Mouse (Mus musculus): ENCODE results near the gene Cngb1. TPM values are rescaled to one million over a fixed set of nuclear protein-coding genes. Genes with fewer than 3 reads are reported as not detected.
A peak's percentile ranks its signal among the peaks of the same experiment; 100 is the strongest.
"Not testable (repeated sequence)": the region's sequence is repeated elsewhere in the genome, so short reads cannot be mapped to it uniquely, and the experiment has no call there.

Cngb1 gene
- polyA plus RNA-seq, 1 experiment from 2014 or later: 0.47 TPM

- WGBS: 85% methylated on average over 26 of the region's 26 CpGs
- Histone ChIP-seq H3K9me3 (no peaks in the 10 kb centered on the region), H3K4me3 (no peak overlapping the region), H3K36me3 (no peaks in the 10 kb centered on the region), H3K9ac (no peak overlapping the region), H3K4me1 (peaks cover 14% of the 10 kb centered on the region), H3K4me2 (no peak overlapping the region), H3K27me3 (no peaks in the 10 kb centered on the region), H3K27ac (no peak overlapping the region)
- ATAC-seq (ENCODE audit: insufficient number of reproducible peaks, low FRiP score, low TSS enrichment, low read depth): no peak
These were observed 64.1 kb downstream of the Cngb1 start for GRCm38 (mm10) chr8:95242099-95242825.

- Histone ChIP-seq H3K27me3 (no peaks in the 10 kb centered on the region), H3K27ac (no peak overlapping the region), H3K9me3 (no peaks in the 10 kb centered on the region), H3K9ac (no peak overlapping the region), H3K36me3 (no peaks in the 10 kb centered on the region), H3K4me1 (no peaks in the 10 kb centered on the region), H3K4me3 (no peak overlapping the region), H3K4me2 (no peak overlapping the region)
- ATAC-seq (ENCODE audit: insufficient number of reproducible peaks, low FRiP score, low TSS enrichment, low read depth): no peak
- 7% methylated on average over 3 of the region's 3 CpGs for WGBS
These were observed 70.7 kb downstream of the Cngb1 start for GRCm38 (mm10) chr8:95235683-95236082.

- 89% methylated on average over 9 of the region's 9 CpGs for WGBS
- not testable (repeated sequence) for H3K9ac ChIP-seq; H3K4me2 ChIP-seq; H3K27ac ChIP-seq; H3K9me3 ChIP-seq; H3K4me3 ChIP-seq; H3K27me3 ChIP-seq; ATAC-seq (ENCODE audit: insufficient number of reproducible peaks, low FRiP score, low TSS enrichment, low read depth); H3K36me3 ChIP-seq
- peaks cover 11% of the 10 kb centered on the region for H3K4me1 ChIP-seq
These were observed 76.3 kb downstream of the Cngb1 start for GRCm38 (mm10) chr8:95230086-95230485.

- H3K27ac ChIP-seq: peak overlapping the region; percentile 62
- ATAC-seq (ENCODE audit: insufficient number of reproducible peaks, low FRiP score, low TSS enrichment, low read depth): peak; percentile 52; the same call in 1 of the 2 replicates
- WGBS: 14% methylated on average over 2 of the region's 2 CpGs
These were observed 79.3 kb downstream of the Cngb1 start for GRCm38 (mm10) chr8:95227151-95227468.

GRCm38 (mm10) chr8:95226251-95227150 lies 79.9 kb downstream of the Cngb1 start:
- no peak overlapping the region for H3K9ac ChIP-seq
- H3K4me1 ChIP-seq: peaks cover 11% of the 10 kb centered on the region
- peak overlapping the region; percentile 68 for H3K27ac ChIP-seq
- 21% methylated on average over 7 of the region's 7 CpGs for WGBS
- H3K36me3 ChIP-seq: no peaks in the 10 kb centered on the region
- no peaks in the 10 kb centered on the region for H3K9me3 ChIP-seq
- no peak overlapping the region for H3K4me3 ChIP-seq
- no peaks in the 10 kb centered on the region for H3K27me3 ChIP-seq
- H3K4me2 ChIP-seq: no peak overlapping the region
- ATAC-seq (ENCODE audit: insufficient number of reproducible peaks, low FRiP score, low TSS enrichment, low read depth): peak; percentile 30; the same call in 1 of the 2 replicates

More at GRCm38 (mm10) chr8:95227151-95227468, 79.3 kb downstream of the Cngb1 start:
- Histone ChIP-seq H3K9me3 (no peaks in the 10 kb centered on the region), H3K9ac (no peak overlapping the region), H3K4me2 (no peak overlapping the region), H3K4me1 (peaks cover 11% of the 10 kb centered on the region), H3K36me3 (no peaks in the 10 kb centered on the region), H3K4me3 (no peak overlapping the region), H3K27me3 (no peaks in the 10 kb centered on the region)

GRCm38 (mm10) chr8:95223969-95224368 lies 82.4 kb downstream of the Cngb1 start:
- Histone ChIP-seq H3K4me2 (no peak overlapping the region), H3K27ac (no peak overlapping the region), H3K4me3 (no peak overlapping the region), H3K36me3 (no peaks in the 10 kb centered on the region), H3K9me3 (no peaks in the 10 kb centered on the region), H3K27me3 (no peaks in the 10 kb centered on the region), H3K9ac (no peak overlapping the region), H3K4me1 (peaks cover 11% of the 10 kb centered on the region)
- WGBS: 88% methylated on average over 5 of the region's 5 CpGs
- no peak for ATAC-seq (ENCODE audit: insufficient number of reproducible peaks, low FRiP score, low TSS enrichment, low read depth)

- Histone ChIP-seq H3K27me3 (no peaks in the 10 kb centered on the region), H3K4me2 (no peak overlapping the region), H3K9ac (no peak overlapping the region), H3K4me3 (no peak overlapping the region), H3K27ac (no peak overlapping the region), H3K4me1 (peaks cover 1% of the 10 kb centered on the region; the same call in 1 of the 2 replicates), H3K9me3 (no peaks in the 10 kb centered on the region), H3K36me3 (no peaks in the 10 kb centered on the region)
- 30% methylated on average over 2 of the region's 2 CpGs for WGBS
- no peak for ATAC-seq (ENCODE audit: insufficient number of reproducible peaks, low FRiP score, low TSS enrichment, low read depth)
These were observed 85.3 kb downstream of the Cngb1 start for GRCm38 (mm10) chr8:95221045-95221444.

- Histone ChIP-seq H3K4me1 (no peaks in the 10 kb centered on the region), H3K27me3 (no peaks in the 10 kb centered on the region), H3K9ac (no peak overlapping the region), H3K4me3 (no peak overlapping the region), H3K36me3 (no peaks in the 10 kb centered on the region), H3K4me2 (no peak overlapping the region), H3K27ac (no peak overlapping the region), H3K9me3 (no peaks in the 10 kb centered on the region)
- 42% methylated on average over 7 of the region's 7 CpGs for WGBS
- ATAC-seq (ENCODE audit: insufficient number of reproducible peaks, low FRiP score, low TSS enrichment, low read depth): no peak
These were observed 85.8 kb downstream of the Cngb1 start for GRCm38 (mm10) chr8:95220571-95220998.

- no peak overlapping the region for H3K27ac ChIP-seq
- WGBS: 87% methylated on average over 8 of the region's 8 CpGs
- no peak overlapping the region for H3K4me3 ChIP-seq
- no peaks in the 10 kb centered on the region for H3K27me3 ChIP-seq
- no peaks in the 10 kb centered on the region for H3K9me3 ChIP-seq
- no peaks in the 10 kb centered on the region for H3K36me3 ChIP-seq
- no peak overlapping the region for H3K9ac ChIP-seq
- no peak overlapping the region for H3K4me2 ChIP-seq
- no peak for ATAC-seq (ENCODE audit: insufficient number of reproducible peaks, low FRiP score, low TSS enrichment, low read depth)
- no peaks in the 10 kb centered on the region for H3K4me1 ChIP-seq
These were observed 86.8 kb downstream of the Cngb1 start for GRCm38 (mm10) chr8:95219623-95220022.

- Histone ChIP-seq H3K9ac (no peak overlapping the region), H3K4me1 (no peaks in the 10 kb centered on the region), H3K4me2 (no peak overlapping the region), H3K4me3 (no peak overlapping the region), H3K36me3 (no peaks in the 10 kb centered on the region), H3K27ac (no peak overlapping the region), H3K27me3 (no peaks in the 10 kb centered on the region), H3K9me3 (no peaks in the 10 kb centered on the region)
- ATAC-seq (ENCODE audit: insufficient number of reproducible peaks, low FRiP score, low TSS enrichment, low read depth): no peak
- 76% methylated on average over 11 of the region's 11 CpGs for WGBS
These were observed 90.5 kb downstream of the Cngb1 start for GRCm38 (mm10) chr8:95215709-95216360.

GRCm38 (mm10) chr8:95209924-95210323 lies 96.5 kb downstream of the Cngb1 start:
- no peak overlapping the region for H3K4me3 ChIP-seq
- H3K9me3 ChIP-seq: no peaks in the 10 kb centered on the region
- H3K4me1 ChIP-seq: peaks cover 6% of the 10 kb centered on the region; the same call in 1 of the 2 replicates
- ATAC-seq (ENCODE audit: insufficient number of reproducible peaks, low FRiP score, low TSS enrichment, low read depth): no peak
- no peak overlapping the region for H3K9ac ChIP-seq
- H3K36me3 ChIP-seq: no peaks in the 10 kb centered on the region
- H3K27me3 ChIP-seq: no peaks in the 10 kb centered on the region
- 17% methylated on average over 11 of the region's 11 CpGs for WGBS
- H3K27ac ChIP-seq: 0 out of 2 replicates have a peak overlapping the region, but pooled peaks have one; percentile 11
- H3K4me2 ChIP-seq: no peak overlapping the region

Data from limb, embryonic 15.5 days (tissue).